Mouse (Mus musculus) heart, adult 8-10 months (tissue): ENCODE results near the gene Olfr283. TPM values are rescaled to one million over a fixed set of nuclear protein-coding genes. Genes with fewer than 3 reads are reported as not detected.
"Not testable (repeated sequence)": the region's sequence is repeated elsewhere in the genome, so short reads cannot be mapped to it uniquely, and the experiment has no call there.

Source experiments
- DNase-seq: peaks from one replicate; pipeline ENCODE4 v3.0.0; 2022; ENCODE audit warnings: low spot score
- total RNA-seq, 4 experiments: library from RNA; stranded (reverse); gene quantifications; 2 replicates each; pipeline ENCODE4 v1.2.4; 2022

The Olfr283 gene
- not detected for total RNA-seq

- DNase-seq = no peak
Measured at GRCm38 (mm10) chr15:98380846-98381245, at the start of gene Olfr283. Gene Olfr283 (minus strand): TSS chr15:98380946.

GRCm38 (mm10) chr15:98425188-98425587 is 44.4 kb upstream of the Olfr283 start:
- no peak for DNase-seq

- DNase-seq = no peak
Measured at GRCm38 (mm10) chr15:98424753-98425152, 44.0 kb upstream of the Olfr283 start.

- no peak for DNase-seq
Measured at GRCm38 (mm10) chr15:98424326-98424725, 43.6 kb upstream of the Olfr283 start.

- no peak for DNase-seq
Measured at GRCm38 (mm10) chr15:98420897-98421296, 40.2 kb upstream of the Olfr283 start.

- DNase-seq = no peak
Measured at GRCm38 (mm10) chr15:98418096-98418495, 37.4 kb upstream of the Olfr283 start.

- not testable (repeated sequence) for DNase-seq
Measured at GRCm38 (mm10) chr15:98417285-98417684, 36.5 kb upstream of the Olfr283 start.

GRCm38 (mm10) chr15:98416802-98417201 is 36.1 kb upstream of the Olfr283 start:
- not testable (repeated sequence) for DNase-seq

GRCm38 (mm10) chr15:98415996-98416395 is 35.2 kb upstream of the Olfr283 start:
- DNase-seq = no peak

- DNase-seq = no peak
Measured at GRCm38 (mm10) chr15:98410249-98410648, 29.5 kb upstream of the Olfr283 start.

GRCm38 (mm10) chr15:98409635-98410034 is 28.9 kb upstream of the Olfr283 start:
- no peak for DNase-seq

GRCm38 (mm10) chr15:98408406-98409060 is 27.8 kb upstream of the Olfr283 start:
- no peak for DNase-seq

- no peak for DNase-seq
Measured at GRCm38 (mm10) chr15:98402356-98402755, 21.6 kb upstream of the Olfr283 start.

GRCm38 (mm10) chr15:98397136-98397535 is 16.4 kb upstream of the Olfr283 start:
- DNase-seq = no peak

GRCm38 (mm10) chr15:98391903-98392187 is 11.1 kb upstream of the Olfr283 start:
- no peak for DNase-seq

GRCm38 (mm10) chr15:98391081-98391902 is 10.5 kb upstream of the Olfr283 start:
- no peak for DNase-seq

GRCm38 (mm10) chr15:98389796-98390195 is 9.1 kb upstream of the Olfr283 start:
- peak; percentile 63 for DNase-seq

GRCm38 (mm10) chr15:98387621-98388020 is 6.9 kb upstream of the Olfr283 start:
- no peak for DNase-seq

GRCm38 (mm10) chr15:98378209-98378608 is 2.5 kb downstream of the Olfr283 start:
- no peak for DNase-seq

GRCm38 (mm10) chr15:98340887-98341286 is 39.9 kb downstream of the Olfr283 start, which contains the start of gene Olfr284:
Gene Olfr284 (minus strand): TSS chr15:98340987.
- DNase-seq = no peak
